Mouse (Mus musculus) limb, embryonic 13.5 days (tissue): ENCODE measurements around the gene Slc45a1. TPM values are rescaled to one million over a fixed set of nuclear protein-coding genes. Genes with fewer than 3 reads are reported as not detected.
A peak's percentile ranks its signal among the peaks of the same experiment; 100 is the strongest.

Experiments
- ATAC-seq: fragments of 200-750 bp; cut with Nextera tagmentation; 2 replicates; pipeline ENCODE4 v1.8.0; 2017; ENCODE audit warnings: low read depth, moderate number of reproducible peaks, moderate TSS enrichment; ENCODE audit not compliant: low FRiP score
- H3K27ac ChIP-seq: fragments of 300-500 bp; sonication (generic); 2 replicates; pipeline ENCODE4 v1.5.1; 2015; ENCODE audit warnings: inconsistent platforms, mild to moderate bottlenecking, moderate library complexity
- H3K27me3 ChIP-seq: fragments of 300-500 bp; sonication (generic); 2 replicates; pipeline ENCODE4 v1.6.1; 2015; ENCODE audit warnings: mild to moderate bottlenecking, inconsistent platforms
- H3K36me3 ChIP-seq: fragments of 300-500 bp; sonication (generic); 2 replicates; pipeline ENCODE4 v1.6.1; 2015; ENCODE audit warnings: inconsistent platforms, mild to moderate bottlenecking, moderate library complexity
- H3K4me1 ChIP-seq: fragments of 300-500 bp; sonication (generic); 2 replicates; pipeline ENCODE4 v1.6.1; 2015; ENCODE audit warnings: inconsistent platforms
- H3K4me2 ChIP-seq: fragments of 300-500 bp; sonication (generic); replicated peaks from 2 replicates; pipeline ENCODE4 v1.6.1; 2015; ENCODE audit warnings: inconsistent platforms, mild to moderate bottlenecking, moderate library complexity
- H3K4me3 ChIP-seq: fragments of 300-500 bp; sonication (generic); 2 replicates; pipeline ENCODE4 v1.5.1; 2015; ENCODE audit warnings: moderate library complexity, mild to moderate bottlenecking, inconsistent platforms
- H3K9ac ChIP-seq: fragments of 300-500 bp; sonication (generic); 2 replicates; pipeline ENCODE4 v1.6.1; 2015; ENCODE audit warnings: mild to moderate bottlenecking, inconsistent platforms
- H3K9me3 ChIP-seq: fragments of 300-500 bp; sonication (generic); 2 replicates; pipeline ENCODE4 v1.6.1; 2016; ENCODE audit warnings: inconsistent platforms
- WGBS: fragments of 180-500 bp; shearing (Covaris S2); methylation state at CpG from one replicate; pipeline ENCODE4 v1.1.7; 2015; 5-methylcytosine and 5-hydroxymethylcytosine counted together
- polyA plus RNA-seq: library from polyadenylated mRNA; unstranded; fragments of >200 nt; fragmentation: Nextera tagmentation; extraction: Ambion mirVana; gene quantifications from 2 replicates; pipeline ENCODE4 v1.2.1, GENCODE M21; 2015

Gene Slc45a1
- polyA plus RNA-seq, 1 experiment from 2014 or later: 0.51 TPM

GRCm38 (mm10) chr4:150598686-150599085 lies 53.3 kb downstream of the Slc45a1 start:
- Histone ChIP-seq H3K4me2 (no peak overlapping the region), H3K4me1 (peaks cover 33% of the 10 kb centered on the region), H3K27ac (0 out of 2 replicates have a peak overlapping the region, but pooled peaks have one; percentile 22), H3K27me3 (no peaks in the 10 kb centered on the region), H3K4me3 (no peak overlapping the region), H3K36me3 (no peaks in the 10 kb centered on the region), H3K9ac (no peak overlapping the region), H3K9me3 (no peaks in the 10 kb centered on the region)
- WGBS: 52% methylated on average over 1 of the region's 1 CpGs
- no peak for ATAC-seq

DNA sequence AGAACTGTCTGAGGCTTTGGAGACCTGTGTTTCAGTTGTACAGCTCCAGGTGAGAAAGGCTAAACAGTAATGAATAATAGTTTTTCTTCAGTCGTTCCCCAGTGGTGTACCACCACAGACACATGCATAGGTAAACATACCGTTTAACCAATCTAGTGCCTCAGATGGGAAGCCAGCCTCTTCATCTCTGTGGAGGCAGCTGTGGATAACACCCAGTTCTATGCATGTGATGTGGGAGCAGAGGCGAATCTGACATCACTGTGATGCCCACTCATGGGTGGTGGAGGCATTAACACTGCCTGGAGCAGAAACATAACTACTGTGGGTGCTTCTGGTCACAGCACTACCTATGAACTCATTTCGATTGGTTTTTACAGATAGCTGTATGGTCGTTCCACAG lies 56.0 kb downstream of the Slc45a1 start:
- no peak overlapping the region for H3K4me2 ChIP-seq
- H3K27ac ChIP-seq: no peak overlapping the region
- H3K36me3 ChIP-seq: no peaks in the 10 kb centered on the region
- H3K27me3 ChIP-seq: no peaks in the 10 kb centered on the region
- no peak overlapping the region for H3K9ac ChIP-seq
- H3K9me3 ChIP-seq: no peaks in the 10 kb centered on the region
- WGBS: 84% methylated on average over 5 of the region's 5 CpGs
- H3K4me1 ChIP-seq: peaks cover 53% of the 10 kb centered on the region
- no peak for ATAC-seq
- no peak overlapping the region for H3K4me3 ChIP-seq

GRCm38 (mm10) chr4:150595071-150595470 lies 56.9 kb downstream of the Slc45a1 start:
- H3K9me3 ChIP-seq: no peaks in the 10 kb centered on the region
- H3K27me3 ChIP-seq: no peaks in the 10 kb centered on the region
- H3K9ac ChIP-seq: no peak overlapping the region
- no peak overlapping the region for H3K4me2 ChIP-seq
- peaks cover 59% of the 10 kb centered on the region for H3K4me1 ChIP-seq
- ATAC-seq: no peak
- no peak overlapping the region for H3K4me3 ChIP-seq
- 69% methylated on average over 3 of the region's 3 CpGs for WGBS
- no peaks in the 10 kb centered on the region for H3K36me3 ChIP-seq
- no peak overlapping the region for H3K27ac ChIP-seq

GRCm38 (mm10) chr4:150594298-150594829 lies 57.6 kb downstream of the Slc45a1 start:
- H3K9me3 ChIP-seq: no peaks in the 10 kb centered on the region
- H3K27me3 ChIP-seq: no peaks in the 10 kb centered on the region
- H3K4me2 ChIP-seq: no peak overlapping the region
- no peak overlapping the region for H3K9ac ChIP-seq
- no peaks in the 10 kb centered on the region for H3K36me3 ChIP-seq
- WGBS: 90% methylated on average over 4 of the region's 4 CpGs
- no peak overlapping the region for H3K4me3 ChIP-seq
- H3K27ac ChIP-seq: no peak overlapping the region
- ATAC-seq: no peak
- H3K4me1 ChIP-seq: peaks cover 55% of the 10 kb centered on the region

- no peak overlapping the region for H3K4me2 ChIP-seq
- peaks cover 49% of the 10 kb centered on the region for H3K4me1 ChIP-seq
- H3K4me3 ChIP-seq: no peak overlapping the region
- no peak for ATAC-seq
- H3K27ac ChIP-seq: no peak overlapping the region
- no peaks in the 10 kb centered on the region for H3K9me3 ChIP-seq
- H3K27me3 ChIP-seq: no peaks in the 10 kb centered on the region
- 71% methylated on average over 4 of the region's 4 CpGs for WGBS
- H3K36me3 ChIP-seq: no peaks in the 10 kb centered on the region
- H3K9ac ChIP-seq: no peak overlapping the region
Measured at GRCm38 (mm10) chr4:150593473-150594217, 58.3 kb downstream of the Slc45a1 start.

DNA sequence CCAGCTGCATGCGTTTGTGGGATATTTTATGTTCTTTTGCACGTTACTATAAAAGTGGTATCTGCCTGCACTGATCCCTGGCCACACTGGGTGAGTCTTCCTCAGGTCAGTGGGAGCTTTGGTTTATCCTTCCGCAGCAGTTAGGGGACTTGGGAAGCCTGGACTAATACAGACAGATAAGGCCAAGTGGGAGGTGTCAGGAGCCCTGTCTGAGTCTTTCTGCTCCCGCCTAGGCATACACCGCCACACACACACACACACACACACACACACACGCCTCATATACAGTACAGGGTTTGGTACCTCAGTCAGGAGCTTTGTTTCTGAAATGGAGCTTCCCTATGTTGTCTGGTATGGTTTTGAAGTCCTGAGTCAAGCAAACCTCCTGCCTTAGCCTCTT lies 59.9 kb downstream of the Slc45a1 start:
- no peak overlapping the region for H3K27ac ChIP-seq
- no peaks in the 10 kb centered on the region for H3K9me3 ChIP-seq
- WGBS: 71% methylated on average over 6 of the region's 6 CpGs

DNA sequence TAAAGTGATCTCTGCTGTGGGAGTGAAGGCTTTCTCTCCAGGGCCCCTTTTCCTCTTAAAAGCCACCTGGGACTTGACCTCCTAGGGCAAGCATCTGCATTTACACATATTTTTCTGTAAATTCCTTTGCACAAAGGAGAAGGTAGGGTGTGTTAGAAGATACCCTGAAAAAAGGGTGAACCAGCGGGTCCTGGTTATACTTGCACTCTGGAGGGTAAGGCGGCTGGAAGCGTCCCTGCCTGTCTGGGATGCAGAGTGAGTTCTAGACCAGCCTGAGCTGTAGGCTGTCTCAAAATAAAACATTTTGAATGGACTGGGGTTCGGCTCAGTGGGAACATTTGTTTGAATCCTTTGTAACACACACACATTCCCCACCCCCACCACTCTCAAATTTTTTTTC lies 60.4 kb downstream of the Slc45a1 start:
- no peaks in the 10 kb centered on the region for H3K36me3 ChIP-seq
- no peaks in the 10 kb centered on the region for H3K27me3 ChIP-seq
- H3K4me1 ChIP-seq: peaks cover 45% of the 10 kb centered on the region
- H3K9me3 ChIP-seq: no peaks in the 10 kb centered on the region
- ATAC-seq: no peak
- no peak overlapping the region for H3K9ac ChIP-seq
- no peak overlapping the region for H3K27ac ChIP-seq
- 41% methylated on average over 4 of the region's 4 CpGs for WGBS
- H3K4me2 ChIP-seq: no peak overlapping the region
- H3K4me3 ChIP-seq: no peak overlapping the region

More for the DNA sequence above, 59.9 kb downstream of the Slc45a1 start:
- H3K36me3 ChIP-seq: no peaks in the 10 kb centered on the region
- no peak overlapping the region for H3K4me2 ChIP-seq
- H3K4me3 ChIP-seq: no peak overlapping the region
- no peak overlapping the region for H3K9ac ChIP-seq
- peaks cover 42% of the 10 kb centered on the region for H3K4me1 ChIP-seq
- ATAC-seq: no peak
- H3K27me3 ChIP-seq: no peaks in the 10 kb centered on the region

DNA sequence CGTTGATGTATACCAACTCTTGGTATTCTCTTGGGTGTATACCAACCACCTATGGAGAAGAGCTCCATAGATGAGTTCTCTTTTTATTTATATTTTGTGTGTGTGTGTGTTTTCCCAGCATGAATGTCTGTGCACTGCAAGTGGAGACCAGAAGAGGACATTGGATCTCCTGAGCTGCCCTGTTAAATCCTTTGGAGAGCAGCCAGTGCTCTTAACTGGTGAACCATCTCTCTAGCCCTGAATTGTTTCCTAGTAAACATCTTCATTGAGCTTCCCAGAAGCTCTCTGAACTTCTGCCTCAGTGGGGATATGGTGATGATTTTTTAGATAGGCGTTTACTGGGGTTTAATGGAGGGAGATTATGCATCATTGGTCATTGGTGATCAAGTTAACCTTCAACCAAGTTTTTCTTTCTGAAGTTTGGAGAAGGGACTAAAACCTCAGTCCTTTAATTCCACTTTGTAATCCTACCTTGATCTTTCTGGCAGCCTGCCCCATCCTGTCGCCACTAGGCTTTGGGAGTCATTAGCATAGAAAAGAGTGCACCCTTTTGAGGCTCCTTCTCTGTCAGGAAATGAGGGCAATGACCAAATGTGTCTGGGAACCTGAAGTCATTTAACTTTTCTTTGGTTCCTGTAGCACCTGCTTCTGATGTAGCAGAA lies 61.2 kb downstream of the Slc45a1 start:
- peak overlapping the region; percentile 6; the same call in 1 of the 2 replicates for H3K27ac ChIP-seq
- ATAC-seq: no peak
- peaks cover 54% of the 10 kb centered on the region for H3K4me1 ChIP-seq
- H3K4me3 ChIP-seq: no peak overlapping the region
- no peaks in the 10 kb centered on the region for H3K9me3 ChIP-seq
- no peak overlapping the region for H3K4me2 ChIP-seq
- WGBS: 25% methylated on average over 3 of the region's 3 CpGs
- no peaks in the 10 kb centered on the region for H3K36me3 ChIP-seq
- no peaks in the 10 kb centered on the region for H3K27me3 ChIP-seq
- no peak overlapping the region for H3K9ac ChIP-seq

GRCm38 (mm10) chr4:150588300-150588621 lies 63.7 kb downstream of the Slc45a1 start:
- WGBS: 85% methylated on average over 2 of the region's 2 CpGs
- Histone ChIP-seq H3K4me2 (no peak overlapping the region), H3K4me1 (peaks cover 75% of the 10 kb centered on the region), H3K27ac (no peak overlapping the region), H3K4me3 (no peak overlapping the region), H3K27me3 (no peaks in the 10 kb centered on the region), H3K9me3 (no peaks in the 10 kb centered on the region), H3K9ac (no peak overlapping the region), H3K36me3 (no peaks in the 10 kb centered on the region)
- no peak for ATAC-seq

DNA sequence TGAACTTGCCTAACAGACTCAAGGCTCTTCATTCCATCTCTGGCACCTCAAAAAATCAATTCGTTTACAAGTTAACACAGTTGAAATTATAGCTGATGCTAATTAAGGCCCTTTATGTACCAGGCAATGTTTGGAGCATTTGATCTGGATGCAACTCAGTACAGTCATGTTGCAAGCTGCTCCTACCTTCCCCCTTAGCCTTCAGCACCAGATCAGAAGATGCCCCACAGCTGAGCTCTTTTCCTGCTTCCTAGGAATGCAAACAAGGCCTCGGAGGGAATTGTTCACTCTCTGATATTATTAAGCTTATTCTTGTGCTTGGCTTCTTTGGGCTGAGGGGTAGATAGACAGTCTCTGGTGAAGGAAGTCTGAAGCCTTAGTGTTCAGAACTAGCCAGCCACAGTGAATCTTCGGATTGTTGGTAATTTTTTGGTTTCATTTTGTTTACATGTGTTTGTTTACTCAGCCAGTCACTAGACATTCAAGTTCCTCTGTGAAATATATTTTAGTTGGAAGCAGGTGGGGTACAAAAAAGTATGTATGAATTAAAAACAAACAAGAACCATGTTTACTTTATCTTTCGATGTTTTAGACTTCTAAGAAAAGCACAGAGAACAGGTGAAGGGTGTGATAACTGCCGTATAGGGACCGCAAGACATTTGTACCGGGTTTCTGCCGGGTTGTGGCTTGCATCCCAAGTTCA lies 64.2 kb downstream of the Slc45a1 start:
- no peaks in the 10 kb centered on the region for H3K36me3 ChIP-seq
- H3K27me3 ChIP-seq: no peaks in the 10 kb centered on the region
- H3K9ac ChIP-seq: no peak overlapping the region
- 82% methylated on average over 8 of the region's 8 CpGs for WGBS
- no peak overlapping the region for H3K4me2 ChIP-seq
- ATAC-seq: no peak
- no peak overlapping the region for H3K4me3 ChIP-seq
- H3K4me1 ChIP-seq: peaks cover 78% of the 10 kb centered on the region
- no peak overlapping the region for H3K27ac ChIP-seq
- no peaks in the 10 kb centered on the region for H3K9me3 ChIP-seq

GRCm38 (mm10) chr4:150586275-150586674 lies 65.7 kb downstream of the Slc45a1 start:
- Histone ChIP-seq H3K36me3 (0 out of 2 replicates have a peak, but pooled peaks cover under 1% of the 10 kb centered on the region), H3K9me3 (no peaks in the 10 kb centered on the region), H3K9ac (no peak overlapping the region), H3K4me3 (no peak overlapping the region), H3K27ac (no peak overlapping the region), H3K27me3 (no peaks in the 10 kb centered on the region), H3K4me1 (peaks cover 78% of the 10 kb centered on the region), H3K4me2 (no peak overlapping the region)
- 87% methylated on average over 5 of the region's 5 CpGs for WGBS
- ATAC-seq: no peak

GRCm38 (mm10) chr4:150585800-150586199 lies 66.2 kb downstream of the Slc45a1 start:
- H3K9ac ChIP-seq: no peak overlapping the region
- H3K27ac ChIP-seq: no peak overlapping the region
- no peaks in the 10 kb centered on the region for H3K27me3 ChIP-seq
- H3K4me3 ChIP-seq: no peak overlapping the region
- ATAC-seq: no peak
- no peak overlapping the region for H3K4me2 ChIP-seq
- H3K9me3 ChIP-seq: no peaks in the 10 kb centered on the region
- WGBS: 90% methylated on average over 2 of the region's 2 CpGs
- peaks cover 78% of the 10 kb centered on the region for H3K4me1 ChIP-seq
- 0 out of 2 replicates have a peak, but pooled peaks cover 5% of the 10 kb centered on the region for H3K36me3 ChIP-seq
